Mouse (Mus musculus) lung, postnatal 0 days (tissue): ENCODE results near the gene Tns3.

Source experiments
- CTCF ChIP-seq: IDR thresholded peaks from 2 replicates; pipeline ENCODE4 v1.5.1; 2016; ENCODE audit warnings: antibody characterized with exemption, mild to moderate bottlenecking
- EP300 ChIP-seq: IDR thresholded peaks from 2 replicates; pipeline ENCODE4 v1.6.1; 2016; ENCODE audit warnings: antibody characterized with exemption, mild to moderate bottlenecking, control low read depth

DNA sequence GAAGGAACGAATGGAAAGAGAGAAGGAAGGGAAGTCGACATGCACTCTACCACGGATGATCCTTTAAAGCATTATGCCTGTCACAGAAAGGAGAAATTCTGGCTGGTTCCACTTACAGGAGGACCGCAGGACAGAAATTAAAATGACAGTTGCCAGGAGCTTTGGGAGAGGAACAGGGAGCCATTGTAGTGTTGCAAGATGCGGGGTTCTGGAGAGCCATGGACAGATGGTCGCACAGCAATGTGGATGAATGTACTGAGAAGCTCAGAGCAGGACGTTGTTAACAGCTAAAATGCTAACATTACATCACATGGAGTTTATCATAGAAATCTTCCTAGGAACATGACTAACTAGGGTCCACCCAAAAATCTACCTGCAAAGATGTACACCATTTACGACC, 6.8 kb downstream of the Tns3 start:
- TF ChIP-seq CTCF: no peak
- TF ChIP-seq EP300: no peak
